Mouse (Mus musculus): ENCODE measurements around the gene Csrnp1. TPM values are rescaled to one million over a fixed set of nuclear protein-coding genes. Genes with fewer than 3 reads are reported as not detected.

Csrnp1 gene
- total RNA-seq, 2 experiments from 2014 or later = 20.5 to 26.8 TPM

GRCm38 (mm10) chr9:119978811-119979441 is 5.5 kb downstream of the Csrnp1 start:
- peak; percentile 65 to 80 for DNase-seq (ENCODE audit: low spot score in 2 of 2)

GRCm38 (mm10) chr9:119978151-119978810 is 6.2 kb downstream of the Csrnp1 start:
- DNase-seq (ENCODE audit: low spot score in 2 of 2) = no peak

GRCm38 (mm10) chr9:119977557-119978060 is 6.8 kb downstream of the Csrnp1 start:
- DNase-seq (ENCODE audit: low spot score in 2 of 2) = no peak

GRCm38 (mm10) chr9:119976704-119977556 is 7.5 kb downstream of the Csrnp1 start:
- no peak for DNase-seq (ENCODE audit: low spot score in 2 of 2)

GRCm38 (mm10) chr9:119975286-119975685 is 9.2 kb downstream of the Csrnp1 start:
- no peak for DNase-seq (ENCODE audit: low spot score in 2 of 2)

- no peak for DNase-seq (ENCODE audit: low spot score in 2 of 2)
These were observed 9.8 kb downstream of the Csrnp1 start for GRCm38 (mm10) chr9:119974609-119975008.

- DNase-seq (ENCODE audit: low spot score in 2 of 2) = no peak
These were observed 10.5 kb downstream of the Csrnp1 start for GRCm38 (mm10) chr9:119973869-119974520.

GRCm38 (mm10) chr9:119973281-119973680 is 11.2 kb downstream of the Csrnp1 start:
- no peak for DNase-seq (ENCODE audit: low spot score in 2 of 2)

GRCm38 (mm10) chr9:119972582-119972981 is 11.9 kb downstream of the Csrnp1 start:
- no peak for DNase-seq (ENCODE audit: low spot score in 2 of 2)

- DNase-seq (ENCODE audit: low spot score in 2 of 2) = no peak
These were observed 12.3 kb downstream of the Csrnp1 start for GRCm38 (mm10) chr9:119972166-119972565.

GRCm38 (mm10) chr9:119970763-119971656 is 13.4 kb downstream of the Csrnp1 start:
- DNase-seq (ENCODE audit: low spot score in 2 of 2) = peak in 1 of 2 experiments; percentile 68

- no peak for DNase-seq (ENCODE audit: low spot score in 2 of 2)
These were observed 14.2 kb downstream of the Csrnp1 start for GRCm38 (mm10) chr9:119970221-119970620.

GRCm38 (mm10) chr9:119969811-119970210 is 14.6 kb downstream of the Csrnp1 start:
- DNase-seq (ENCODE audit: low spot score in 2 of 2) = no peak

- no peak for DNase-seq (ENCODE audit: low spot score in 2 of 2)
These were observed 18.1 kb downstream of the Csrnp1 start for GRCm38 (mm10) chr9:119966221-119966910.

GRCm38 (mm10) chr9:119965186-119965585 is 19.3 kb downstream of the Csrnp1 start:
- no peak for DNase-seq (ENCODE audit: low spot score in 2 of 2)

- DNase-seq (ENCODE audit: low spot score in 2 of 2) = no peak
These were observed 20.3 kb downstream of the Csrnp1 start for GRCm38 (mm10) chr9:119964206-119964605.

- DNase-seq (ENCODE audit: low spot score in 2 of 2) = no peak
These were observed 21.3 kb downstream of the Csrnp1 start for GRCm38 (mm10) chr9:119962987-119963667.

GRCm38 (mm10) chr9:119962216-119962615 is 22.2 kb downstream of the Csrnp1 start:
- no peak for DNase-seq (ENCODE audit: low spot score in 2 of 2)

GRCm38 (mm10) chr9:119958835-119959234 is 25.6 kb downstream of the Csrnp1 start:
- no peak for DNase-seq (ENCODE audit: low spot score in 2 of 2)
